Mouse (Mus musculus) retina, postnatal 1 day (tissue): ENCODE measurements around the gene Crtc2.
A peak's percentile ranks its signal among the peaks of the same experiment; 100 is the strongest.

Source experiments
- DNase-seq: peaks from one replicate; pipeline ENCODE4 v3.0.0-alpha.2; 2012

Crtc2 gene

GRCm38 (mm10) chr3:90253653-90254418 is at the start of gene Crtc2:
Crtc2 (plus strand) TSS chr3:90254163.
- peak; percentile 99 for DNase-seq

- DNase-seq = no peak
These were observed 49.4 kb upstream of the Crtc2 start for GRCm38 (mm10) chr3:90204582-90204981.

GRCm38 (mm10) chr3:90208662-90209061 is 45.3 kb upstream of the Crtc2 start:
- no peak for DNase-seq

- no peak for DNase-seq
These were observed 43.9 kb upstream of the Crtc2 start for GRCm38 (mm10) chr3:90209908-90210566.

GRCm38 (mm10) chr3:90211475-90212398 is 42.2 kb upstream of the Crtc2 start:
- no peak for DNase-seq

- no peak for DNase-seq
These were observed 41.2 kb upstream of the Crtc2 start for GRCm38 (mm10) chr3:90212723-90213122.

GRCm38 (mm10) chr3:90213377-90213866 is 40.5 kb upstream of the Crtc2 start, which contains the start of the genes Rps27 and Rab13:
Rps27 (minus strand) TSS chr3:90213651.
Rab13 (plus strand) TSS chr3:90213695.
- peak; percentile 97 for DNase-seq

GRCm38 (mm10) chr3:90213956-90214684 is 39.8 kb upstream of the Crtc2 start:
- no peak for DNase-seq

- peak; percentile 20 for DNase-seq
These were observed 38.1 kb upstream of the Crtc2 start for GRCm38 (mm10) chr3:90215825-90216380.

GRCm38 (mm10) chr3:90220088-90220487 is 33.9 kb upstream of the Crtc2 start:
- peak; percentile 85 for DNase-seq

GRCm38 (mm10) chr3:90220531-90220951 is 33.4 kb upstream of the Crtc2 start:
- peak; percentile 70 for DNase-seq

GRCm38 (mm10) chr3:90221123-90221522 is 32.8 kb upstream of the Crtc2 start:
- DNase-seq = no peak

- DNase-seq = no peak
These were observed 31.5 kb upstream of the Crtc2 start for GRCm38 (mm10) chr3:90222455-90222854.

GRCm38 (mm10) chr3:90222941-90223340 is 31.0 kb upstream of the Crtc2 start:
- DNase-seq = no peak

- no peak for DNase-seq
These were observed 29.6 kb upstream of the Crtc2 start for GRCm38 (mm10) chr3:90224331-90224730.

- DNase-seq = no peak
These were observed 22.9 kb upstream of the Crtc2 start for GRCm38 (mm10) chr3:90231075-90231474.

- DNase-seq = peak; percentile 97
These were observed 22.2 kb upstream of the Crtc2 start, which contains the start of gene Jtb for GRCm38 (mm10) chr3:90231507-90232333. Jtb (plus strand) TSS chr3:90231597.

GRCm38 (mm10) chr3:90241251-90241650 is 12.7 kb upstream of the Crtc2 start:
- no peak for DNase-seq

GRCm38 (mm10) chr3:90241669-90242358 is 12.1 kb upstream of the Crtc2 start:
- no peak for DNase-seq
